Mouse (Mus musculus) layer of hippocampus, postnatal 25 days (tissue): ENCODE results near the gene Ormdl2. TPM values are rescaled to one million over a fixed set of nuclear protein-coding genes. Genes with fewer than 3 reads are reported as not detected.

Experiments used
- total RNA-seq, 2 experiments: library from RNA; stranded (reverse); gene quantifications; 2 replicates each; pipeline ENCODE4 v1.2.3; 2021

The Ormdl2 gene
- total RNA-seq, 2 experiments from 2014 or later: 7.9 to 8.8 TPM

Other genes starting within 250 kb of the Ormdl2 start
- gene Erbb3, start 232.0 kb downstream of the Ormdl2 start, total RNA-seq: 1 to 10 TPM; 9.7 to 10.0 TPM
- 100 to 1,000 TPM; 321 to 324 TPM for gene Rps26, start 194.9 kb downstream of the Ormdl2 start, total RNA-seq
- 10 to 100 TPM; 10.7 to 17.2 TPM for gene Ikzf4, start 175.7 kb downstream of the Ormdl2 start, total RNA-seq
- gene Suox, start 147.6 kb downstream of the Ormdl2 start, total RNA-seq: 10 to 100 TPM; 11.4 to 13.3 TPM
- gene Rab5b, start 125.4 kb downstream of the Ormdl2 start, total RNA-seq: 100 to 1,000 TPM; 130 to 136 TPM
- under 1 TPM; 0.49 to 0.62 TPM for gene Pmel, start 117.5 kb downstream of the Ormdl2 start, total RNA-seq
- gene Cdk2, start 116.6 kb downstream of the Ormdl2 start, total RNA-seq: 1 to 10 TPM; 2.7 to 4.0 TPM
- 1 to 10 TPM; 9.3 to 9.8 TPM for gene Dgka, start 76.8 kb downstream of the Ormdl2 start, total RNA-seq
- 10 to 100 TPM; 25.1 to 26.3 TPM for gene Pym1, start 73.8 kb downstream of the Ormdl2 start, total RNA-seq
- under 1 TPM; 0.54 to 0.81 TPM for gene Mmp19, start 30.7 kb downstream of the Ormdl2 start, total RNA-seq
- 10 to 100 TPM; 66.4 to 68.4 TPM for gene Dnajc14, start 17.6 kb downstream of the Ormdl2 start, total RNA-seq
- 10 to 100 TPM; 11.3 to 12.1 TPM for gene Tmem198b, start 17.3 kb downstream of the Ormdl2 start, total RNA-seq
- gene Sarnp, start 4.3 kb downstream of the Ormdl2 start, total RNA-seq: 10 to 100 TPM; 36.5 to 39.9 TPM
- gene Gdf11, start 70.1 kb upstream of the Ormdl2 start, total RNA-seq: 10 to 100 TPM; 20.9 to 21.4 TPM
- 10 to 100 TPM; 76.6 to 84.7 TPM for gene Cd63, start 79.3 kb upstream of the Ormdl2 start, total RNA-seq
- gene Rdh5, start 101.2 kb upstream of the Ormdl2 start, total RNA-seq: 1 to 10 TPM; 5.8 to 6.6 TPM
- 100 to 1,000 TPM in 1 of 2 experiments, 10 to 100 TPM in 1; 86.8 to 102 TPM for gene Bloc1s1, start 102.4 kb upstream of the Ormdl2 start, total RNA-seq
- 10 to 100 TPM; 25.6 to 30.7 TPM for gene Itga7, start 112.2 kb upstream of the Ormdl2 start, total RNA-seq
- not detected for gene Mettl7b, start 139.3 kb upstream of the Ormdl2 start, total RNA-seq
- gene Olfr9, start 167.8 kb upstream of the Ormdl2 start, total RNA-seq: not detected
- gene Olfr763, start 189.1 kb upstream of the Ormdl2 start, total RNA-seq: not detected
- not detected for gene Olfr764-ps1, start 218.3 kb upstream of the Ormdl2 start, total RNA-seq
- not detected for gene Olfr765, start 228.4 kb upstream of the Ormdl2 start, total RNA-seq
- not detected for gene Olfr766-ps1, start 247.3 kb upstream of the Ormdl2 start, total RNA-seq